Mouse (Mus musculus) heart, embryonic 16.5 days (tissue): Measurements from ENCODE around the gene Gm8265. TPM values are rescaled to one million over a fixed set of nuclear protein-coding genes. Genes with fewer than 3 reads are reported as not detected.
"Not testable (repeated sequence)": the region's sequence is repeated elsewhere in the genome, so short reads cannot be mapped to it uniquely, and the experiment has no call there.

Source experiments
- ATAC-seq: fragments of 200-750 bp; cut with Nextera tagmentation; replicated peaks from 2 replicates; pipeline ENCODE4 v1.8.0; 2017; ENCODE audit warnings: moderate number of reproducible peaks; ENCODE audit not compliant: insufficient read depth, low FRiP score; ENCODE audit errors: extremely low read depth
- H3K27ac ChIP-seq: fragments of 300-500 bp; sonication (generic); 2 replicates; pipeline ENCODE4 v1.5.1; 2014; ENCODE audit warnings: mild to moderate bottlenecking, low read length, control low read depth, moderate library complexity
- H3K27me3 ChIP-seq: fragments of 300-500 bp; sonication (generic); 2 replicates; pipeline ENCODE4 v1.6.1; 2014; ENCODE audit warnings: low read length, mixed read lengths; ENCODE audit not compliant: control insufficient read depth, insufficient read depth
- H3K36me3 ChIP-seq: fragments of 300-500 bp; sonication (generic); 2 replicates; pipeline ENCODE4 v1.6.1; 2014; ENCODE audit not compliant: control insufficient read depth, insufficient read depth
- H3K4me1 ChIP-seq: fragments of 300-500 bp; sonication (generic); 2 replicates; pipeline ENCODE4 v1.6.1; 2014; ENCODE audit warnings: low read length, mixed read lengths; ENCODE audit not compliant: control insufficient read depth, insufficient read depth
- H3K4me2 ChIP-seq: fragments of 300-500 bp; sonication (generic); 2 replicates; pipeline ENCODE4 v1.6.1; 2014; ENCODE audit warnings: low read depth, mild to moderate bottlenecking, control low read depth, low read length
- H3K4me3 ChIP-seq: fragments of 300-500 bp; sonication (generic); 2 replicates; pipeline ENCODE4 v1.5.1; 2014; ENCODE audit warnings: mild to moderate bottlenecking, control low read depth, low read length
- H3K9ac ChIP-seq: fragments of 300-500 bp; sonication (generic); 2 replicates; pipeline ENCODE4 v1.6.1; 2014; ENCODE audit warnings: low read length, control low read depth
- H3K9me3 ChIP-seq: fragments of 300-500 bp; sonication (generic); replicated peaks from 2 replicates; pipeline ENCODE4 v1.6.1; 2016; ENCODE audit warnings: low read length; ENCODE audit not compliant: control insufficient read depth
- WGBS: fragments of 180-500 bp; shearing (Covaris S2); extraction: QIAGEN DNeasy Blood & Tissue Kit; methylation state at CpG from one replicate; pipeline ENCODE4 v1.1.7; 2014; 5-methylcytosine and 5-hydroxymethylcytosine counted together
- polyA plus RNA-seq: library from polyadenylated mRNA; unstranded; fragments of >200 nt; fragmentation: Nextera tagmentation; extraction: Ambion mirVana; gene quantifications from 2 replicates; pipeline ENCODE4 v1.2.1, GENCODE M21; 2015

Gm8265 gene
- not detected in 2 replicates for polyA plus RNA-seq

DNA sequence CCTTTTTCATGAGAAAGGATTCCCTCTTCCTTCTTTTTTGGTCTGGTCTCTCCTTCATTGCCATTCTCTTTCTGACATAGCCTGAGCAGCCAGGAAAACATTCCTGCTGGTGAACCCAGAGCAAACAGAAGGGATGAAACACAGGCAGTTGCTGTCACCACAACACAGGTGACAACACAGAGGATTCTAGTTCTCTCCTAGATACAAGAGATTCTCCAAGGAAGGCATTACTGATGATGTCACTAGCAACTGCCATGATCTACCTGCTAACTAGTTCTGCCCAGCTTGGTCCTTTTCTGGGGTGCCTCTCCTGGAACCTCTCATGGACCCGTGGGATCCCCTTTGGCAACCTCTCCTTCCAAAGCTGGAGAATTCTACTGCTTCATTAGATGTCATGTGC lies at the start of gene Gm8265:
Gene Gm8265, minus strand, starts transcription at position 101 of the 400 bp plus-strand sequence.
- not testable (repeated sequence) for H3K4me1 ChIP-seq, H3K9ac ChIP-seq, H3K27me3 ChIP-seq, H3K4me2 ChIP-seq, ATAC-seq, H3K9me3 ChIP-seq, H3K36me3 ChIP-seq, H3K4me3 ChIP-seq, H3K27ac ChIP-seq
- no CpG with 5 or more reads among the region's 1 CpGs for WGBS

Other genes starting within 250 kb of the Gm8265 start
- not detected in 2 replicates for gene Gm3500, start 244.0 kb downstream of the Gm8265 start, polyA plus RNA-seq
- 0.10 and 0.26 TPM in 2 replicates for gene Gm3194, start 177.6 kb downstream of the Gm8265 start, polyA plus RNA-seq
- gene Gm8246, start 155.2 kb downstream of the Gm8265 start, polyA plus RNA-seq, result not detected in 2 replicates
- not detected in 2 replicates for gene Gm3187, start 148.8 kb downstream of the Gm8265 start, polyA plus RNA-seq
- gene Gm3488, start 131.4 kb downstream of the Gm8265 start, polyA plus RNA-seq, result 0.11 and 0.75 TPM in 2 replicates
- 0.17 TPM in 1 of 2 replicates, not detected in the other for gene Gm3532, start 94.5 kb downstream of the Gm8265 start, polyA plus RNA-seq
- gene Gm9603, start 54.4 kb upstream of the Gm8265 start, polyA plus RNA-seq, result not detected in 2 replicates
- gene Gm3373, start 108.5 kb upstream of the Gm8265 start, polyA plus RNA-seq, result 0.07 TPM in 1 of 2 replicates, not detected in the other
- 0.27 and 0.64 TPM in 2 replicates for gene Gm3383, start 175.0 kb upstream of the Gm8265 start, polyA plus RNA-seq
- gene Gm3424, start 197.3 kb upstream of the Gm8265 start, polyA plus RNA-seq, result not detected in 2 replicates
- gene Gm8237, start 247.4 kb upstream of the Gm8265 start, polyA plus RNA-seq, result 0.09 and 0.10 TPM in 2 replicates